Mouse (Mus musculus) cortical plate, adult 2 months (tissue): ENCODE data around the gene Ppt1.

Experiments used
- CTCF ChIP-seq: fragments of 200-500 bp; IDR thresholded peaks from 2 replicates; pipeline ENCODE4 v1.5.1; 2011; ENCODE audit warnings: mild to moderate bottlenecking, control low read depth, low read length; ENCODE audit not compliant: insufficient read depth; ENCODE audit errors: extremely low read depth
- POLR2A ChIP-seq: fragments of 200-500 bp; IDR thresholded peaks from 2 replicates; pipeline ENCODE4 v1.6.1; 2011; ENCODE audit warnings: mild to moderate bottlenecking, low read length, control low read depth; ENCODE audit not compliant: insufficient read depth; ENCODE audit errors: extremely low read depth

DNA sequence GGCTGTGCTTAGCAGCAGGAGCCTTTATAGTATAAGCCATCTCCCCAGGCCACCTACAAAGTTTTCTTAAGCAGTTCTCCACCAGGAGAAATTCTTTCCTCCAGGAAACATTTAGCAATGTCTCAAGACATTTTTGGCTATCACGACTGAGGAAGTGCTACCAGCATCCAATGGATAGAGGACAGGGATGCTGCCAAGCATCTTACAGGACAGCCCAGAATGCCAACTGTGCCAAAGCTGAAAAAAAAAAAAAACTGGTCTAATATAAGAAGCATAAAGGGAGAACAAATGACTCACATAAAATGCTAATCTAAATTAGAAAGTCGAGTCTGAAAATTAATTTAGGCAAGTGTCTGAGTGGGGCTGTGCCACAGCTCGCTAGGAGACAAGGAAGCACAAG is 46.5 kb downstream of the Ppt1 start:
- TF ChIP-seq CTCF (no peak), POLR2A (peak; percentile 39; the same call in 1 of the 2 replicates)
